Mouse (Mus musculus) right cerebral cortex, postnatal 25 days (tissue): Measurements from ENCODE around the gene Tagln.

Experiments
- DNase-seq: peaks from one replicate; pipeline ENCODE4 v3.0.0; 2022

Gene Tagln

GRCm38 (mm10) chr9:45935628-45936210, at the start of gene Tagln:
Tagln (minus strand) TSS chr9:45936058.
- no peak for DNase-seq

- DNase-seq: peak; percentile 14
Observed at GRCm38 (mm10) chr9:45985229-45985567, 49.3 kb upstream of the Tagln start.

- DNase-seq: peak; percentile 91
Observed at GRCm38 (mm10) chr9:45984409-45985228, 48.8 kb upstream of the Tagln start.

DNA sequence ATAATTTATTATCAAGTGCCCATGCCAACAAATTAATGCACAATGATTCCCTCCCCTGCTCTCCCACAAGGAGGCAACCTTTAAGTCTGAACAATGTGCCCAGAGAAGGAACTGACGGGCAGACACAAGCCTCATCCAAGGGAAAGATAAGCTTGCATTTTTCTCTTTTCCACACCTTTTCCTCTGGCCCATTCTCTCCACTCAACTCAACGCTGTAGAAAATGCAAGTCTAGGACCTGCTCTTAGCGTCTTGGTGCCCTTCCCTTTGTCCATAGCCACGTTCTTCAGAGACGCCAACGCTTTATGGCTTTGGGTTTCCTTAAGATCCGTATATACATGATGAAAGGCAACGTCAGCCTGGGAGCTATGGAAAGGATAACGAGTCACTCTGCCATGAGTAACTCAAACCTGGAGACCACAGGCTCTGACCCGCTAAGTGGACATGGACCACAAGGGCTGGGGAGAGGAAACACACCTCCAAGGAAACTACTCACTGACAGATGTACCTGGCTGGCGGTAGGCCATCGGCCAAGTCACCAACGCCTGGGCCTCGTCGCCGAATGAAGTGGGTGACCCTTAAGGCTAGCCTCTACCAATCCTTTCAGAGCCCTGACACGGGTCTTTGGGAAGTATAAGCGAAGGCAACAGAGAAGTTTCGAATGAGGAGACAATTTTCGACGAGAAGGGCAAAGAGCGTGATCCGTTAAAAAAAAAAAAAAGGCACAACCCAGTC, 48.0 kb upstream of the Tagln start:
- peak; percentile 19 for DNase-seq

GRCm38 (mm10) chr9:45981331-45981730, 45.5 kb upstream of the Tagln start:
- DNase-seq: no peak

GRCm38 (mm10) chr9:45980611-45981010, 44.8 kb upstream of the Tagln start:
- no peak for DNase-seq

GRCm38 (mm10) chr9:45979778-45980177, 43.9 kb upstream of the Tagln start:
- DNase-seq: no peak

GRCm38 (mm10) chr9:45976884-45977283, 41.0 kb upstream of the Tagln start:
- no peak for DNase-seq

DNA sequence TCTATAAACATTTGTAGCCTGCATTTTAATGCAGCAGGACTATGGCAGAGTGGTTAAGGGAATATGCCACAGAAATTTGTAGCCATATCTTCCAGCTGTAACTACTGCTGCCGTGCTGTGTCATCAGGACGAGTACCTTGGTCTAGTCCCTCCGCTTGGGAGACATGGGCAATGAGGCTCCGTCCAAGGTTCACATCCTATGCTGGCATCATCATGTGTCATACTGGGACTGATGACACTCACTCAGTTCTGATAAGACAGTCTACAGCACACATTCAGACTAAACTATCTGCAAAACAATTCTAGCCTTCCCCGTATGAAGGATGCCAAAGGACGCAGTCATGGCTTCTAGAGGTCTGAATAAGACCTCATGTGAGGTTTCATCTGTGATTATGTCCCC, 27.7 kb upstream of the Tagln start:
- no peak for DNase-seq

DNA sequence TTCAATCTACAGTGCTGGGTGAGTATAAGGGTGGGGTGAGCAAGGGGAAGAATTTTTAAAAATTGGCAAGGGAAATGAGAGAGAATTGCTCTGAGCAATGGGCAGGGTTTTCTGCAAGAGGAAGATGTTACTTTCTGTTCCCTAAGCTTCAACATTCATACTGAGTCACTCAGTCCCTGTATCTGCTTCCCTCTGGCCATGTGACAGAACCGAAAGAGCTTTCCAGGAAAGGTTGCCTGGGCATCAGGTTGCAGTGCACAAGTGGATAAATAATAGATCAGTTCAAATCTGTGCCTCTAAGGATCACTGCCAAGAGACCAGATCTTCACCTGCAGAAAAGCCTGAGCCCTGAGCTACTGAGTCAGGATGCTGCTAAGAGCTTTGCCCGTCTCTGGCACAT, 26.0 kb upstream of the Tagln start:
- no peak for DNase-seq

GRCm38 (mm10) chr9:45959661-45960060, 23.8 kb upstream of the Tagln start:
- DNase-seq: no peak

- DNase-seq: no peak
Observed at GRCm38 (mm10) chr9:45958851-45959250, 23.0 kb upstream of the Tagln start.

- DNase-seq: no peak
Observed at GRCm38 (mm10) chr9:45958023-45958670, 22.3 kb upstream of the Tagln start.

- DNase-seq: peak; percentile 91
Observed at GRCm38 (mm10) chr9:45955107-45955963, 19.5 kb upstream of the Tagln start, which contains the start of gene Sidt2. Sidt2 (minus strand) TSS chr9:45955258.

DNA sequence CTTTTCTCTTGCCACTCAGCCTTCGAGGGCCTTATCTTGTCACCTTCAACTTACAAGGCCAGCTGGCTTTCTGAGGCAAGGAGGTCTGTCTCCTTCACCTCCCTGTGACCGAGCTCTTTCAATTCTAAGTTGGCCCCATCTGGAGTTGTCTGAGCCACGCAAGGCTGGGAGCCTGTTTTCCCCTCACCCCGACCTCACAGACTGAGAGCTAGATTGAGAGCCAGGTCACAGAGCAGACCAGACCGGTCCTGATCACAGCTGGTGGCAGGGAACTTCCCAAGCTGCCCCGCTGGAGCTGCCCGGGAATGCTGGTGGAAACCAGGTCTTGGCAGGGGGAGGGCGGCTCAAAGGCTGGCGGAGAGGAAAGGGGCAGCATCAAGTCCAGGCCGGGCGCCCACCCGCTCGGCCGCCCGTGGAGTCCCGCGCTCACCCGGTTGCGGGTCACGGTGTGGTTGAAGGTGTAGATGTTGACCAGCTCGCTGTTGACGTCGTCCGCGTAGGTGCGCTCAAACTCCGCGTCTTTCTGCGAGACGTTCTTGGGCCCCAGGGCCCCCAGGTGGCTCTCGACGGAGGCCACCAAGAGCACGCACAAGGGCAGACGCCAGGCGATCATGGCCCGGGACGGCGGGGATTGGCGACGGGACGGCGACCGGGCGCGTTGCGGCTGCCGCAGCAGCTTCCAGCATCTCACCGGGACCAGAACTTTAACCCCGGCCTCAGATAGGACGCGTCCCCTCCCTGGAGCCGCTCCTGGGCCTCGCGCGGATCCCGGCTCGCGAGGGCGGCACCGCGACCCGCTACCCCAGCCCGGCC, 18.6 kb upstream of the Tagln start:
- no peak for DNase-seq

GRCm38 (mm10) chr9:45953511-45954293, 17.8 kb upstream of the Tagln start:
- DNase-seq: no peak

DNA sequence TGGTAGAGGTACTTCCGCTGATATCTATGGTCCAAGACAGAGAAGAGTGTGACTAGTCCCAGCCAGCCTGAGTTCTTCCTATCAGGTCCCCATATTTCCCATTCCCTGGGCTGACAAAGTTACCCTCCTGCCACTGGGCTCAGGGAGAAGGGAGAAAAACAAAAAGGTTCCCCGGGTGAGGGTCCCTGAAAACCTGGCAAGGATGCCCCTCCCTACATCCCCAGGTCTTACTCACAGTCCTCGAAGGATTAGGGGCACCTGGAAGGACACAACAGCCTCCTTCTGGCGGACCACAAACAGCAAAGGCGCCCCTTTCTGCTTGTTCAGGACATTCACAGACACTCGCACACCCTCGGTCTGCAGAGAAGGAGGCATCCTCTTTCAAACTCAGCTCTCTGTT, 17.0 kb upstream of the Tagln start:
- DNase-seq: no peak

- DNase-seq: no peak
Observed at GRCm38 (mm10) chr9:45952057-45952456, 16.2 kb upstream of the Tagln start.

- DNase-seq: no peak
Observed at GRCm38 (mm10) chr9:45946872-45947183, 11.0 kb upstream of the Tagln start.

- no peak for DNase-seq
Observed at GRCm38 (mm10) chr9:45946182-45946871, 10.5 kb upstream of the Tagln start.
